Mouse (Mus musculus): Measurements from ENCODE around the gene Osbpl10. TPM values are rescaled to one million over a fixed set of nuclear protein-coding genes. Genes with fewer than 3 reads are reported as not detected.

Osbpl10 gene
- polyA plus RNA-seq, 1 experiment = 1.7 TPM

- no peaks in the 10 kb centered on the region for H3K27me3 ChIP-seq (ENCODE audit: control insufficient read depth, insufficient read depth, insufficient read length)
- H3ac ChIP-seq (ENCODE audit: control insufficient read depth, insufficient read length) = no peak overlapping the region
- no peak overlapping the region for H3K4me2 ChIP-seq (ENCODE audit: low read depth)
- H3K4me3 ChIP-seq = no peak overlapping the region
- no peaks in the 10 kb centered on the region for H3K79me2 ChIP-seq (ENCODE audit: control insufficient read depth, insufficient read depth)
- no peaks in the 10 kb centered on the region for H3K36me3 ChIP-seq (ENCODE audit: control insufficient read depth, insufficient read depth)
- TF ChIP-seq POLR2A (IDR thresholded peaks at IDR 0.05; ENCODE audit: insufficient read length, low read depth) (no peak), REST (IDR thresholded peaks at IDR 0.05; ENCODE audit: insufficient read depth, insufficient read length) (no peak), SRF (IDR thresholded peaks at IDR 0.05; ENCODE audit: control insufficient read depth, insufficient read length, low read depth) (no peak), USF1 (IDR thresholded peaks at IDR 0.05; ENCODE audit: low read depth) (no peak)
These were observed 168.8 kb downstream of the Osbpl10 start for GRCm38 (mm10) chr9:115147141-115147540.

- H3K27me3 ChIP-seq (ENCODE audit: control insufficient read depth, insufficient read depth, insufficient read length) = no peaks in the 10 kb centered on the region
- no peaks in the 10 kb centered on the region for H3K36me3 ChIP-seq (ENCODE audit: control insufficient read depth, insufficient read depth)
- no peaks in the 10 kb centered on the region for H3K79me2 ChIP-seq (ENCODE audit: control insufficient read depth, insufficient read depth)
- no peak overlapping the region for H3K4me3 ChIP-seq
- no peak overlapping the region for H3K4me2 ChIP-seq (ENCODE audit: low read depth)
- no peak for TF ChIP-seq MYOD1 (IDR thresholded peaks at IDR 0.05; ENCODE audit: control insufficient read depth in 1 of 3, insufficient read length in 2 of 3, low read depth in 2 of 3)
- TF ChIP-seq E2F4 (IDR thresholded peaks at IDR 0.05; ENCODE audit: insufficient read depth) = no peak
- TF ChIP-seq TCF12 (IDR thresholded peaks at IDR 0.05; ENCODE audit: insufficient read depth, poor library complexity, severe bottlenecking) = no peak
- no peak for TF ChIP-seq POLR2A (IDR thresholded peaks at IDR 0.05; ENCODE audit: insufficient read length, low read depth)
- no peak for TF ChIP-seq USF1 (IDR thresholded peaks at IDR 0.05; ENCODE audit: low read depth)
- TF ChIP-seq MAX (IDR thresholded peaks at IDR 0.05; ENCODE audit: low read depth) = no peak
- no peak for TF ChIP-seq POLR2AphosphoS2 (IDR thresholded peaks at IDR 0.05; ENCODE audit: insufficient read length, low read depth)
- TF ChIP-seq SRF (IDR thresholded peaks at IDR 0.05; ENCODE audit: control insufficient read depth, insufficient read length, low read depth) = no peak
- no peak for TF ChIP-seq TCF3 (IDR thresholded peaks at IDR 0.05; ENCODE audit: insufficient read length, low read depth)
- TF ChIP-seq MYOG (IDR thresholded peaks at IDR 0.05; ENCODE audit: control insufficient read depth in 1 of 3, insufficient read depth in 1 of 3, insufficient read length in 2 of 3, low read depth in 2 of 3) = no peak
- no peak for TF ChIP-seq CEBPB (IDR thresholded peaks at IDR 0.05; ENCODE audit: insufficient read depth, poor library complexity, severe bottlenecking)
- no peak for TF ChIP-seq REST (IDR thresholded peaks at IDR 0.05; ENCODE audit: insufficient read depth, insufficient read length)
- H3ac ChIP-seq (ENCODE audit: control insufficient read depth, insufficient read length) = no peak overlapping the region
These were observed 169.4 kb downstream of the Osbpl10 start for GRCm38 (mm10) chr9:115147586-115148355.

GRCm38 (mm10) chr9:115149011-115149756 is 170.8 kb downstream of the Osbpl10 start:
- TF ChIP-seq POLR2AphosphoS2 (IDR thresholded peaks at IDR 0.05; ENCODE audit: insufficient read length, low read depth) (no peak), MYOD1 (IDR thresholded peaks at IDR 0.05; ENCODE audit: control insufficient read depth in 1 of 3, insufficient read length in 2 of 3, low read depth in 2 of 3) (peak in 2 of 3 experiments; percentile 44 to 67)
- Histone ChIP-seq H3ac (ENCODE audit: control insufficient read depth, insufficient read length) (no peak overlapping the region), H3K4me2 (ENCODE audit: low read depth) (peak overlapping the region; percentile 62), H3K27me3 (ENCODE audit: control insufficient read depth, insufficient read depth, insufficient read length) (no peaks in the 10 kb centered on the region), H3K79me2 (ENCODE audit: control insufficient read depth, insufficient read depth) (no peaks in the 10 kb centered on the region), H3K36me3 (ENCODE audit: control insufficient read depth, insufficient read depth) (no peaks in the 10 kb centered on the region), H3K4me3 (no peak overlapping the region)

GRCm38 (mm10) chr9:115161591-115161990 is 183.2 kb downstream of the Osbpl10 start:
- H3K27me3 ChIP-seq (ENCODE audit: control insufficient read depth, insufficient read depth, insufficient read length) = no peaks in the 10 kb centered on the region
- no peak for TF ChIP-seq MYOG (IDR thresholded peaks at IDR 0.05; ENCODE audit: control insufficient read depth in 1 of 3, insufficient read depth in 1 of 3, insufficient read length in 2 of 3, low read depth in 2 of 3)
- TF ChIP-seq E2F4 (IDR thresholded peaks at IDR 0.05; ENCODE audit: insufficient read depth) = no peak
- TF ChIP-seq USF1 (IDR thresholded peaks at IDR 0.05; ENCODE audit: low read depth) = no peak
- TF ChIP-seq REST (IDR thresholded peaks at IDR 0.05; ENCODE audit: insufficient read depth, insufficient read length) = no peak
- no peak overlapping the region for H3ac ChIP-seq (ENCODE audit: control insufficient read depth, insufficient read length)

GRCm38 (mm10) chr9:115163031-115163430 is 184.7 kb downstream of the Osbpl10 start:
- no peaks in the 10 kb centered on the region for H3K36me3 ChIP-seq (ENCODE audit: control insufficient read depth, insufficient read depth)
- no peak overlapping the region for H3K4me2 ChIP-seq (ENCODE audit: low read depth)
- H3K27me3 ChIP-seq (ENCODE audit: control insufficient read depth, insufficient read depth, insufficient read length) = no peaks in the 10 kb centered on the region
- H3K4me3 ChIP-seq = no peak overlapping the region
- TF ChIP-seq MAX (IDR thresholded peaks at IDR 0.05; ENCODE audit: low read depth) (no peak), MYOG (IDR thresholded peaks at IDR 0.05; ENCODE audit: control insufficient read depth in 1 of 3, insufficient read depth in 1 of 3, insufficient read length in 2 of 3, low read depth in 2 of 3) (no peak), POLR2AphosphoS2 (IDR thresholded peaks at IDR 0.05; ENCODE audit: insufficient read length, low read depth) (no peak), CEBPB (IDR thresholded peaks at IDR 0.05; ENCODE audit: insufficient read depth, poor library complexity, severe bottlenecking) (no peak), POLR2A (IDR thresholded peaks at IDR 0.05; ENCODE audit: insufficient read length, low read depth) (no peak), USF1 (IDR thresholded peaks at IDR 0.05; ENCODE audit: low read depth) (no peak), SRF (IDR thresholded peaks at IDR 0.05; ENCODE audit: control insufficient read depth, insufficient read length, low read depth) (no peak), REST (IDR thresholded peaks at IDR 0.05; ENCODE audit: insufficient read depth, insufficient read length) (no peak), TCF12 (IDR thresholded peaks at IDR 0.05; ENCODE audit: insufficient read depth, poor library complexity, severe bottlenecking) (no peak), TCF3 (IDR thresholded peaks at IDR 0.05; ENCODE audit: insufficient read length, low read depth) (no peak), E2F4 (IDR thresholded peaks at IDR 0.05; ENCODE audit: insufficient read depth) (no peak), MYOD1 (IDR thresholded peaks at IDR 0.05; ENCODE audit: control insufficient read depth in 1 of 3, insufficient read length in 2 of 3, low read depth in 2 of 3) (no peak)
- H3K79me2 ChIP-seq (ENCODE audit: control insufficient read depth, insufficient read depth) = no peaks in the 10 kb centered on the region
- H3ac ChIP-seq (ENCODE audit: control insufficient read depth, insufficient read length) = no peak overlapping the region

More at GRCm38 (mm10) chr9:115161591-115161990, 183.2 kb downstream of the Osbpl10 start:
- Histone ChIP-seq H3K4me2 (ENCODE audit: low read depth) (no peak overlapping the region), H3K4me3 (no peak overlapping the region), H3K79me2 (ENCODE audit: control insufficient read depth, insufficient read depth) (no peaks in the 10 kb centered on the region), H3K36me3 (ENCODE audit: control insufficient read depth, insufficient read depth) (no peaks in the 10 kb centered on the region)

Measured in myocyte (in vitro differentiated cells).